Mouse (Mus musculus) layer of hippocampus, adult 8-10 months (tissue): Measurements from ENCODE around the gene Mapk1ip1. TPM values are rescaled to one million over a fixed set of nuclear protein-coding genes. Genes with fewer than 3 reads are reported as not detected.

Experiments
- DNase-seq, 2 experiments: peaks; one replicate each; pipeline ENCODE4 v3.0.0; 2022; ENCODE audit warnings: low spot score in 2 of 2
- total RNA-seq, 4 experiments: library from RNA; stranded (reverse); gene quantifications; 2 replicates each; pipeline ENCODE4 v1.2.4; 2022

The Mapk1ip1 gene
- total RNA-seq: 10 to 100 TPM; 41.9 to 66.2 (median 50.6) TPM

- DNase-seq: peak; percentile 91 to 94
These were observed at the start of gene Mapk1ip1, which contains the start of gene Ppp2r2d for GRCm38 (mm10) chr7:138845544-138846391. TSS of gene Mapk1ip1 (minus strand) at chr7:138846273. TSS of gene Ppp2r2d (plus strand) at chr7:138846079.

GRCm38 (mm10) chr7:138885365-138886289 lies 39.6 kb upstream of the Mapk1ip1 start:
- DNase-seq: no peak

GRCm38 (mm10) chr7:138883724-138884123 lies 37.7 kb upstream of the Mapk1ip1 start:
- DNase-seq: no peak

GRCm38 (mm10) chr7:138875031-138875430 lies 29.0 kb upstream of the Mapk1ip1 start:
- DNase-seq: no peak

GRCm38 (mm10) chr7:138872956-138873355 lies 26.9 kb upstream of the Mapk1ip1 start:
- no peak for DNase-seq

- DNase-seq: no peak
These were observed 22.2 kb upstream of the Mapk1ip1 start for GRCm38 (mm10) chr7:138868316-138868715.

GRCm38 (mm10) chr7:138867286-138867685 lies 21.2 kb upstream of the Mapk1ip1 start:
- no peak for DNase-seq

- DNase-seq: no peak
These were observed 18.7 kb upstream of the Mapk1ip1 start for GRCm38 (mm10) chr7:138864776-138865175.

- no peak for DNase-seq
These were observed 18.0 kb upstream of the Mapk1ip1 start for GRCm38 (mm10) chr7:138863950-138864572.

- DNase-seq: no peak
These were observed 10.6 kb upstream of the Mapk1ip1 start for GRCm38 (mm10) chr7:138856670-138857069.

- DNase-seq: no peak
These were observed 8.1 kb upstream of the Mapk1ip1 start for GRCm38 (mm10) chr7:138854201-138854600.

- DNase-seq: no peak
These were observed 7.5 kb upstream of the Mapk1ip1 start for GRCm38 (mm10) chr7:138853417-138854031.

GRCm38 (mm10) chr7:138850083-138850482 lies 4.0 kb upstream of the Mapk1ip1 start:
- no peak for DNase-seq

GRCm38 (mm10) chr7:138848028-138848920 lies 2.2 kb upstream of the Mapk1ip1 start:
- DNase-seq: no peak

GRCm38 (mm10) chr7:138847316-138848027 lies 1.4 kb upstream of the Mapk1ip1 start:
- no peak for DNase-seq

GRCm38 (mm10) chr7:138846502-138846991 lies 474 bp upstream of the Mapk1ip1 start:
- DNase-seq: no peak

- DNase-seq: no peak
These were observed 962 bp downstream of the Mapk1ip1 start for GRCm38 (mm10) chr7:138845111-138845510.

- no peak for DNase-seq
These were observed 2.7 kb downstream of the Mapk1ip1 start for GRCm38 (mm10) chr7:138843421-138843820.
